Mouse (Mus musculus): ENCODE data around the gene Rbm19.

Gene Rbm19

DNA sequence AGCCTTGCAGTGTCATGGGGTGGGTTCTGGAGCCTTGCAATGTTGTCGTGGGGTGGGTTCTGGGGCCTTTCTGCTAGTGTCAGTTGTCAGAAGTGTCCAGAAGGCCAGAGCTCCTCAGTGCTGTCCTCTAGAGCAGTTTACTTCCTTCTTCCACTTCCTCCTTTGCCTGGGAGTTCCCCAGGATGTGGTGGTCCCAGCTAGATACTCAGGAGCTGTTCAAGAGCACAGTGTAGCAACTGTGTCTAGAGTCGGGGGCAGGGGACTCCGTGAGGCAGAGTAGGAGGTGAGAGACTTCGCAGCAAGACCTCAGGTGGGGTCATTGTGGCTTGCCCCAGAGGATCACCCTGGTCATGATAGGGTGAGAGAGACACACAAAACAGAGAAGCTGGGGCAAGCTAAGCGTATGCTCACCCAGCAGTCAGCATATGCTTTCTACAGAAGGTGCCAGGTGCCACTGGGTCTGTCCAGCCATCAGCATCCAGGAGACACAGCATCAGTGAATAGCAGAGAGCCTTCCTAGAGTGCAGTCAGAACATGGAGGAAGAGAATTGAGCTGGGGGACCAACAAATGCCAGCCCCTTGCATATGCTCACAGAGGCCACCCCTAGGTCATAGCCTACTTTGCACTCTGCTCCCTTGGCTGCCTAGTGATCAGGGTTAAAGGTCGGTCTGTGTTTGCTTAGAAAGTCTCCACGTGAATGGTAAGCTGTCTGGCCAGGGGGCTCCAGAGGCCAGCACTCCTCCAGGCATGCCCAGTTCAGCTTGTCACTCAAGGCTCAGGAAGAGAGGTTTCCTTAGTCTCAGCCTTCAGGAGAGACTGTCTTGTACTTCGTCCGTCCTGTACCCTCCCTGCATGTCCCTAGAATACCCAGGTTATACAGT, 49.0 kb downstream of the Rbm19 start:
- DNase-seq (ENCODE audit: low read depth, low spot score): no peak

DNA sequence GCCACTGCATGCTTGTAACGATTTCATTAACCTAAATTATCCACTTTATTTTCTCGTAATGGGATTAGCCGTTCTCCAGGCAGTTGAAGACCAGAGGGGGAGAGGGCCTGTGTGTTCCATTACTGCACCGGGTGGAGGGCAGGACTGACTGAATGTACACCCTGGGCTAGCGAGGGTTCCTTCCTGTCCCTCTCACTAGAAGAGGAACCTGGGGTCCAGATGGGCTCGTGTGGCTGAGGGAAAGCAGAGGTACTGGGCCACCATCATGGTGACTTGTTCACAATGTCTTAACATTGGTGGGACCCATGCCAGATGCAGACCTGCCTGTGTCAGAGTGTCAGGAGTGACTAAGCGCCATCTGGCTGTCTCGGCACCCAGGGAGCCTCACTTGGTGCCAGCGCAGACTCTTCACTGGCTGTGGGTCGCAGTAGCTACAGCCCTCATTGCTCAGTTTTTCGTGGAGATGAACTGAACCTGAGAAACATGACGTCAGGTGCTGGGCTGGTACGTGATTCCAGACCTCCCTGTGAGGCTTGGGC, 51.6 kb downstream of the Rbm19 start:
- DNase-seq (ENCODE audit: low read depth, low spot score): no peak

DNA sequence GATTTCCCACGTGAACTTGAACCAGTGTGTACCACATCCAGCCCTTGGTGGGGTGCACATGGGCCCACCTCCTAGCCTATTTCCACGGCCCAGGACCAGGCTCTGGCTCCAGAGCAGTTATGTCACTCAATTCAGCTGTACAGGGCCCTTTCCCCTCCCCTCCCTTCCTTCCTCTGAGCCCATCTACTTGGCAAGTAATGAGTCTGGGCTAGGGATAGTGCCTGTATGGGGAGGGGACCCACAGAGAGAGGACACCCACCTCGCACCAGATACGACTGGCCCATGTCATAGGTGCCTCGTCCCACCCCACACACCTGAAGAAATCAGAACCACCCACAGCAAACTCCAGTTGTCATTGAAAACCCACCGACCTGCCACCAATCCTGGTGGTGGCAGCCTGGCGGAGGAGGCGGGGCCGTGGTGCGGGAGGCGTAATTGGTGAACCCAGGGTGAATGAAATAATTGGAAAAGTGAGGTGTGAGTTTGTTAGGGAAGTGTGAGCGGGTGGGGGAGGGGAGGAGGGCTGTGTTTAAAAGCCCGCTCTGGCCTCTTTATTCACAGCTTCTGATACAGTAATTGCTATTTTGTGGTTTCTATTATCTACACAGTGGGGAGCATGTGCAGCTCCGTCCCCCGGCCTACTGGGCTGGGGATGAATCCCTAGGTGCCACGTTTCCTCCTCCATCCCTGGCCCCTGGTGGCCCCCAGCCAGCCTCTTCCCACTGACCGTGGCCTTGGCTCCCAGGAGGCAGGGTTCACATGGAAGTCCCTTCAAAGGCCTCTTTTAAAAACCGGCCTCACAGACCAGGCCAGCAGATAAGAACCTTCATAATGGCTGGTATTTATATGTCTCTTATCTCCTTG, 55.8 kb downstream of the Rbm19 start:
- DNase-seq (ENCODE audit: low read depth, low spot score): no peak

DNA sequence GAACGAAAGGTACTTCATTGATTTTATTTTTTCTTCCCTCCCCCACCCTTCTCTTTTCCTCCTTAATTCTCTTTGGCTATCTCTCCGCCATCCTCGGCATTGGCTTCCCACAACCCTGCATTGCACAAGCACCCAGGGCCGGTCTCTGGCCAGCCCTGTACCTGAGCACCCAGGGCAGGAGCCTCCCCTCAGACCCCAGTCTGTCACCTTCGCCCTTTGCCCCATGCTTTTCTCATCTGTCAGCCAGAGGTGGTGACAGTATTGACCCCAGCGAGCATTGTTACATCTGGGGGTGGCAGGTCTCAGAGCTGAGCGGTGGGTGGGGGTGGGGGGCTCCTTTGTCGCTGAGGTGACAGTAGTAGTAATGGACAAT, 56.5 kb downstream of the Rbm19 start:
- DNase-seq (ENCODE audit: low read depth, low spot score): no peak

DNA sequence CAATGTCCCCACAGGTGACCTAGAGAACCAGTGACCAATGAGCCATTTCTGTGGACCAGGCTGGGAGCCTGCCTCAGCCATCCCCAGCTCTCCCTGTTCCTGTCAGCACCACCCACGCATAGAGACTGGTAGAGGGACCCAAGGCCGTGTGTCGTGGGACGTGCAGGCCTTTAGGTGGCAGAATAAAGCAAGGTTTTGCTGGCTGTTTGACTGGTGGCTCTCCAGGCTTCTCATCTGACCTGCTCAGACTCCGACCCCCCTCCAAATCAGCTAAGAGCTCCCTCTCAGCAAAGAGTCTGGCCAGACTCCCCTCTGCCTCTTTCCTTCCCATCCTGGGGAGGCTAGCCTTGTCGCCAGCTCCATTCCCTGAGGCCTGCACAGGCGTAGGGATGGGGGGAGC, 58.1 kb downstream of the Rbm19 start:
- no peak for DNase-seq (ENCODE audit: low read depth, low spot score)

DNA sequence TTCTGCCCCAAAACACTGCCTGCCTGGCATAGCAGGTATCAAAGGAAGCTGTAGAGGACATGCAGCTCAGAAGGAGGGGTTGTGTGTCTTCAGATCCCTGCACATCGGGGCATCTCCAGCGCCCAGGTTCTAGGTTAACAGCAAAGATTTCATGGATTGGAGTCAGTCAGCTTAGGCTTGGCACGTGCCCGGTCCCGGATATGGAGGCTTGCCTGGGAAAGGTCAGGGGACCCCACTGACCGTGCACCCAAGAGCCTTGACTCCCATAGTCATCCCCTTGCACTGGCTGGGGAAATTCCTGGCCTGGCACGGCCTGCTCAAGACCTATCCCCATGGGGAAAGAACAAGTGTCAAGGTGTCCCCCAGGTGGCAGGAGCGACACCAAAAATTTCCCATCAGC, 59.0 kb downstream of the Rbm19 start:
- no peak for DNase-seq (ENCODE audit: low read depth, low spot score)

DNA sequence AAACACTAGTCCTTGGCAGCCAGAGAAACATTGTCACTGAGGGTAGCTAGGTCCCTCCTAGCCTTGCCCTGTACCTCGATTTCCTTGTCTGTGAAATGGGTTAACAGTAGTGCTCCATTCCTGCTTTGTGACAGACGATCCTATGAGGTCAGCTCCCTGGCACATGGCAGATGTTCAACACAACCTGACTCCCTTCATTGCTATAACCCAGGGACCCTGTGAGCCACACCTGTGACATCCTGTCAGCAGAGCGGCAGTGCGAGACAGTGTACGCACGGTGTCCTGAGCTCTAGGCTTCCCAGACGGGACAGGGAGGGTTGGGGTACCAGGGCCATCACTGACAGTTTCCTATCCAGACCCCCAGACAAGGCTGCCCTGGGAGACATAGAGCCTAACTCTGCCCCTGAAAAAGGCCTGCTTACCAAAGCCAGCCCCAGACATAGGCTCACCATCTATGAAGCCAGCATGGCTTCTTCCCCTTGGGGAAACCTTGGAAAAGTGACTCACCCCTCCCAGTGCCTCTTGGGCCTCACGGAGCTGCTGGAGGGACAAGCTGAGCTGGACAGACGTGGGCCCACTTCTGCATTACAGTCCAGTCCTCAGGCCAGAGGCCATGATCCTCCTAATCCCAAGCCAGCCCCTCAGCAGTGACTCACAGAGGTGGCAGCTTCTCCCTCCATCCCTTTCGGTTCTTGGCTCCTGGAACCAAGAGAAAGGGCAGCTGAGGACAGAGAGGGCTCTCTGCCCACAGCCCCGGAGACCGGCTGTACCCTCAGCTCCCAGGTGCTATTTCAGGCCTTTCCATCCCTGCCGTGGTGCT, 60.2 kb downstream of the Rbm19 start:
- no peak for DNase-seq (ENCODE audit: low read depth, low spot score)

DNA sequence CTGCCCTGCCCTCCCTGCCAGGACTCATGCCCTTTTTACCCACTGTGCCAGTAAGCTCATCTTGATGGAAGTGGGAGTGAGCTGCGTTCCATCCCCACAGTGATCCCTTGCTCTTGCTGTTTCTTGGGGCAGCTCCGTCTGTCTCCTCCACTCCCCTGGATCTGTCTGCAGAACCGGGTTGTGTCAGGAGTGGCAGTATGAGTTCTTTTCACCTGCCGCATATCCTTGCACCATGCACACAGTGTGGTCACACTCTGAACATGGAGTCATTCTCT, 60.7 kb downstream of the Rbm19 start:
- no peak for DNase-seq (ENCODE audit: low read depth, low spot score)

DNA sequence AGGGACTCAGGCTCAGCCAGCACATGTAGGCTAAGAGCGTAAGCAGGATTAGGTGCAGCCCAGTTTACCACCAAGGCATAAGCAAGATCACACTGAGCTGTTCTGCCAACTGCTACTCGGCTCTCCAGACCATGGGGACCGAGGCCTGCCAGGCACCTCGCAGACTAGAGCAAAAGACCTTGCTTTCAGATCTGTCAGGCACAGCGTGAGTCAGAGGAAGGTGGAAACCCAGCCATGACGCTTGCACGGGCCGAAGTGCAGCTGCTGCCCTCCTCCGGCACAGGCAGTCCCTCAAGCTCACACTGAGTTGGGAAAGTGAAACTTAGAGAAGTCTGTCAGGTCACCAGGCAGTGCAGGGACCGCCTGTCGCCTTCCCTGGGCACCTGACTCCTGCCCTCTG, 63.8 kb downstream of the Rbm19 start:
- DNase-seq (ENCODE audit: low read depth, low spot score): no peak

DNA sequence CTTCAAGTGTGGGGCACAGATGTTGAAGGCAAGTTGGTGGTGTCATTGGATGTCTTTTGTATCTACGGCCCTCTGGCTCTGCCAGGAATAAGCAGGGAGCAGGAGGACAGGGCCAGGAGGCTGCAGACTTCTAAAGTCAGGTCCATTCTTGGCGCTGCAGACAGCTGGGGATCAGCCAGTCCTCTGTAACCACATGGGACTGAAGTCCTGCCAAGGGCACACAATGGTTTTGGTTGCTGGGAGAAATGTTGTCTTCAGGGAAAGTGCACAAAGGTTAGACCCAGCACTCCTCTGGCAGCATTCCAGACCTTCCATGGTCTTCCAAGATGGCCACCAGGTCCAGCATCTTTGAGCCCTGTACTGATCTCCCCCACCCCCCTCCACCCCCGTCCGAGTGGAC, 65.1 kb downstream of the Rbm19 start:
- DNase-seq (ENCODE audit: low read depth, low spot score): no peak

DNA sequence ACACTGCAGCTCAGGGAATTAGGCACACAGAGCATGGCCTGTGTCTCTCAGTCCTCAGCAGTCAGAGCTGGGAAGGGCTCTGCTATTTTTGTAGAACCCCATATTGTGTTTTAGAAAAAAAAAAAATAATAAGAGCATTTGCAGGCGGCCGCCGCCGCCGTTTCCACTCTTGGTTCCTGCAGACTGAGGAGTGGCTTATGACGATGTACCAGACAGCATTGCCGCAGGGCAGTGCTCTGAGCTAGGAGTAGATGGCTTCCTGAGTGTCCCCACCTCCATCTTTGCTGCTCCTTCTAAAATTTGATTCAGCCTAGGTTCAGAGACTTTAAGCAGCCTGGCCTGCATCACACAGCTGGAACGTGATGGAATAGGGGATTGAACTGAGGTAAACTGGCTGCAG, 67.1 kb downstream of the Rbm19 start:
- no peak for DNase-seq (ENCODE audit: low read depth, low spot score)

DNA sequence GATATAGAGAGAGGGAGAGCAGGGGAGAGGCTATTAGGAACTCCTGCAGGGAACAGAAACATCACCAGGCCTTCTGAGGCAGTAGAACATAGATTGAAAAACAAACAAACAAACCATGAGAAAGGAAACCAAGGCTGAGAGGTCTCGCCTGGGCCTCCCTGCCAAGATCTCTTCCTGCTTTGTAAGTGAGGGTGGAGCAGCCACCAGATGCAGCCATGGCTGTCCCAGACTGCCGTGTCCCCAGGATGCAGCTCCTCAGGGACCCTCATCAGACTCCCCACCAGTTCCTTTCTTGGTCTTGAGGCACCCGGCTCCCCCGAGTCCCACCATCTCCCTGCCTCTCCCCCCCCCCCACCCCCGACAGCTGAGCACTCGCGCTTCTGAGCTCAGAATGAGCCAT, 67.5 kb downstream of the Rbm19 start:
- no peak for DNase-seq (ENCODE audit: low read depth, low spot score)

DNA sequence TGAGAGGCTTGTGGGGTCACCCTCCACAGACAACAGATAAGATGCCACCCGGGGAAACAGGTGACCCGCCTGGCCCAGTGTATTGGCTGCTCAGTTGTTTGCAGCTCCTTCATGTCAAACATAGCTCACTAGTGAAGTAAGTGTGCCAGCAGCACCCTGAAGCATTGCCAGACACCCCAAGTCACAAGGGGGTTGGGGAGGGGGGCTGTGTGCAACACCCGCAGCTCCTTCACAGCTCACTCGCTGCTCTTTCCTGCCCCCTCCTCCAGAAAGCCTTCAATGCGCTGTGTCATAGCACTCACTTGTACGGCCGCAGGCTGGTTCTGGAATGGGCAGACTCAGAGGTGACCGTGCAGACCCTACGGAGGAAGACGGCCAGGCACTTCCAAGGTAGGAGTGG, 69.7 kb downstream of the Rbm19 start:
- no peak for DNase-seq (ENCODE audit: low read depth, low spot score)

DNA sequence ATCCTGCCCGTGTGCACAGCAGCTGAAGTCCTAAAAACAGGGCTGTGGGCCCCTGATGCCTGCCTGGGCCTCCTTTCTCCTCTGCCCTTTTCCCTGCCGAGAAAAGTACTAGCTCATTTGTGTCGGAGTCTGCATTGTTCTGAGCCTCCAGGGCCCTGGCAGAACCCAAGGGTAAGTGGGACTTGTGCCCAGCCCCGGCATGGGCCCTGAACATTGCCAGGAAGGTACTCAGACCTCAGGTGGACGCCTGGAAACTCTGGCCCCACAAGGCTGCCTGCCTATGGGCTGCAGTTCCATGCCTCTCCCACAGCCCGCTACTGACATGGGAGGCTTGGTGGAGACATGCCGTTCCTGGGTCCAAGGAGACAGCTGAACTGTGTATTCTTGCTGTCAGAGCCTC, 72.3 kb downstream of the Rbm19 start:
- no peak for DNase-seq (ENCODE audit: low read depth, low spot score)

DNA sequence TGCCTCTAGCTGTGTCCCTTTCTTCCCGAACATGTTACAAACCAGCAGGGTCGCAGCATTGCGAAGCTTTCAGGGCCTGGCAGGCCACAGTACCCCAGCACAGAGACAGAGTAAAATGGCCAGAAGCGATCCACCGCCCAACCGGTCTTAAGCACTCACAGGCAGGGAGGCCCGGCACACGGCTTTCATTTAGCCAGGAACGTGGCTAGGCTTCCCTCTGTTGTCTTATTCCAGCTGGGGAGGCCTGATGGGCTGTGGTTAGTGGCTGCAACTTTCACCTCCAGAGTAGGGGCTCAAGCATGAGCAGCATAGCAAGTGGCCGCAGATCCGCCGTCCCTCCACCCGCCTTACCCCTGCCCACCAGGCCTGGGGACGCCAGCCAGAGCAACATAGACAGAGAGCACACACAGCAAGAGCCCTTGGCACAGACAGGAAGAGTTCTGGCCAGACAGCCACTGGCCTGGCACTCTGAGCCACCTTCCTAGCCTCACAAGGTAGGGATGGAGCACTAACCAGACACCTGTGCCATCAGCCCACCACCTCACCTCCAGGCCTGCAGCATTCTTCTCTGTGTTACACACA, 73.8 kb downstream of the Rbm19 start:
- no peak for DNase-seq (ENCODE audit: low read depth, low spot score)

DNA sequence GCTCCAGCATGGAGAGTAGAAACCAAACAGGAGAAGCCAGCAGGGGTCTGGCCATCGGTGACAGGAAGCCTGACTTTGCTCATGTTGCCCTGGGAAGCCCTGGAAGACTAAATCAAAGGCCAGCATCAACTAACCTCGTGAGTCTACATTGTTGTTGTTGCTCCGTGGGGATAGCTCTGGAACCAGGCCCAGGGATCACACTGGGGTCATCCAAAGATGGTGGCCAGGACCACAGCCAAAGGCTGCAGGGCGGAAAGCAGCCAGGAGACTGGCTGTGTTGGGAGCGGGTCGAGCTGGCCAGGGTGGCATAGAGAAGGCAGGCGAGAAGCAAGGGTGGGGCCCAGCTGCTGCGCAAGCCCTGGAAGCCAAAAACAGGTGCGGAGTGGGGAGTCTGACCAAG, 75.4 kb downstream of the Rbm19 start:
- no peak for DNase-seq (ENCODE audit: low read depth, low spot score)

DNA sequence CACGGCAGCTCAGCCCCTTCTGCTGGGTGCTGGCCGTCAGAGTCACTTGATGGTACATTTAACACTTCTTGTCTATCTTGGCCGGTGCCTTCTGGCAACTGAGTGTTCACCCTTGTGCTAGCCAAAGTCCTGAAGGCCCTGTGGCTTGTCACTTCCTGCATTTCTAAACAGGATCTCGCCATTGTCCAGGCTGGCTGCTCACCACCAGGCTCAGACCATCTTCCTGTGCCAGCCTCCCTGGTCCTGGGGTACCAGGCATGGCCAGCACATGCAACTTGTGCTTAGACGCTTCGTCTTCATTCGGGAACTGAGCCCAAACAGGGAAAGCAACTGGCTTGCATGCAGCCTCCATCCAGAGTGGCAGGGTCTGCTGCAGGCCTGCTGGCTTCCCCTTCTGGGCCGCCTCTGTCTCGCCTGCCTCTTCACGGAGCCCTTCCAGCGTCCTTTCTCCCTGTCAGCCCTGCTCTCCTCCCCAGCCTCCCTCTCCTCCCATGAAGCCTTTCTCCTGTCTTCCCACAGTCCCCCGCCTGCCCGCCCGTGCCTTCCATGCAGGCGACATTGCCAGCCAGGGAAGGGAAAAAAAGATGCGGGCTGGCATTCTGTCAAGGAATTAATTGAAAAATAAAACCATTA, 78.2 kb downstream of the Rbm19 start:
- DNase-seq (ENCODE audit: low read depth, low spot score): no peak

DNA sequence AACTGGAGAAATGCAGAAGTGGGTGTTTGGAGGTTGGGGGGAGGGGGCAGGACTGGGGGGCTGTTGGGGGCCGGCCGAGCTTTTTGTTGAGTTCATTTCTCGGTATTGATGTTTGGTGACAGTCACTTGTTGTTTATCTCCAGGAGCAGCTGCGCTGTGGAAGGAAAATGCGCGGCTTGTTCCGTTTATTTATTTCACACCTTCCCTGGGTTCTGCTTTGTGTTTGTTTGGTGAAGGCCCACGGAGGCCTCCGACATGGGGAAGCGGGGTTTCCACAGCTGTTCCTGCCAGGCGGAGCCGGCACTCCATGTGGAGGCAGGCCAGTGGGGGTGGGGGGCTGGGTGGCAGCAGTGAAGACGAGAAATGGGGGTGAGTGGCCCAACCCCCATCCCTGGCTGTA, 78.7 kb downstream of the Rbm19 start:
- no peak for DNase-seq (ENCODE audit: low read depth, low spot score)

DNA sequence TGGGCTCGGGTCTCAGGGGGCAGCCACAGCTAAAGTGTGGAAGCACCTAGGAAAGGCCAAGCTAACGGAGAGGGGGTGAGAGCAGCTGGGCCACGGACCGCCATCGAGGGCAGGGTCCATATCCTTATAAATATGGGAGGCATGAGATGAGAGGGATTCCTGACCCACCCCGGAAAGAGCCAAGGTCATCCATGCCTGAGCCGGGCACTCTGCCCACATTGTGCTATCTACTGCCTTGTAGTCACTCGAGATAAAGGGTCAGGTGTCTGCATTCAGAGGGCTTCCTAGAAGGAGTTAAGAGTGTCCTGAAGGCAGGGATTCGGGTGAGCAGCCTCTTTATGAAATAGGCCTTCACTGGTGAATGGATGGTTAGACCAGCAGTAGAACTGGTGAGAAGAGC, 80.6 kb downstream of the Rbm19 start:
- DNase-seq (ENCODE audit: low read depth, low spot score): no peak

DNA sequence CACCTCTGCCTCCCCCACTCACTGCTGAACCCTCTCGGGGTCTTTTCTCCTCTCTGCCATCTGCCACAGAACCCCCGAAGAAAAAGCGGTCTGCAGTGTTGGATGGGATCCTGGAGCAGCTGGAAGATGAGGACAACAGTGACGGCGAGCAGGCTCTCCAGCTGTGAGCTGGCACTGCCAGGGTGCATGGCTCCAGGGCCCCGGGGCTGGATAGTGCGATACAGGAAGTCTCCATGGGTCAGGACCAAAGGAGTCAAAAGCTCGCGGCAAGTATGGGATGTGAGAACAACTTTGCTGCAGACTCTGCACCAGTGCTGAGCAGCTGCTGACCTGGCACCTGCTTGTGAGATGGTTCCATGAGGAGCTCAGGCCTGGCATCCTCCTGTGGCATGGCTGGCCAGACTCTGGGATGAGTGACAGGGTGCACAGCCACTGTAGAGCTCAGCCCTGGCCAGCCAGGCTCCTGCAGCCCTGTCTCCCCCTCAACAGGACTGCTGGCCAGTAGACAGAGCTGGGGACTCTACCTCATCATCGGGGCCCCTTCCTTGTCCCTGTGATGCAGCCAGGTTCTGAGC, 81.6 kb downstream of the Rbm19 start:
- no peak for DNase-seq (ENCODE audit: low read depth, low spot score)

DNA sequence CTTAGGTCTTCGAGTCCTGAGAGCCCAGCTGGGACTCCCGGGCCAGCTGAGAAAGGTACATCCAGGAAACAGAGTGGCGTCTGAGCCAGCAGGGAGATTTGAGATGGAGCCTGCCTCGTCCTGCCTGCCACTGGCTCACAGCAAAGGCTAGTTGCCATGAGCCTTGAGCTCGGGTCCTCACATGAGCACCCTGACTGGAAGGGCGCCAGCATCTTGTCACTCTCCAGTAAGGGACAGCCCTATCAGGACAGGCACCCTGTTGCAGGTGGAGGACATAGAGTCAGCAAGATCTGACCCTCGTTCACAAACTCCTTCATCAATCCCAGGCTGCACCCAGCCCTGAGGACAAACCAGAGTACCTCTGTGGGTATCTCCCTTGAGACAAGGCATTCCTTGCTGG, 83.6 kb downstream of the Rbm19 start:
- DNase-seq (ENCODE audit: low read depth, low spot score): no peak
